Mouse (Mus musculus) testis, adult 2 months (tissue): ENCODE measurements around the gene Chit1. TPM values are rescaled to one million over a fixed set of nuclear protein-coding genes. Genes with fewer than 3 reads are reported as not detected.

Experiments
- H3K27ac ChIP-seq: fragments of 200-500 bp; 2 replicates; pipeline ENCODE4 v1.5.1; 2012; ENCODE audit warnings: low read depth, low read length; ENCODE audit not compliant: control insufficient read depth, insufficient read depth
- H3K27me3 ChIP-seq: fragments of 200-500 bp; 2 replicates; pipeline ENCODE4 v1.6.1; 2012; ENCODE audit warnings: mild to moderate bottlenecking, low read length, moderate library complexity; ENCODE audit not compliant: control insufficient read depth, insufficient read depth
- H3K36me3 ChIP-seq: fragments of 200-500 bp; 2 replicates; pipeline ENCODE4 v1.6.1; 2012; ENCODE audit warnings: mild to moderate bottlenecking, low read length; ENCODE audit not compliant: control insufficient read depth, insufficient read depth
- H3K4me1 ChIP-seq: fragments of 200-500 bp; 2 replicates; pipeline ENCODE4 v1.6.1; 2012; ENCODE audit warnings: low read length; ENCODE audit not compliant: control insufficient read depth, insufficient read depth
- H3K4me3 ChIP-seq: fragments of 200-500 bp; 2 replicates; pipeline ENCODE4 v1.5.1; 2012; ENCODE audit warnings: low read depth, mild to moderate bottlenecking, low read length, moderate library complexity, mixed read lengths; ENCODE audit not compliant: control insufficient read depth
- CTCF ChIP-seq: fragments of 200-500 bp; IDR thresholded peaks from 2 replicates; pipeline ENCODE4 v1.5.1; 2012; ENCODE audit warnings: low read depth, mild to moderate bottlenecking, inconsistent platforms, low read length, moderate library complexity; ENCODE audit not compliant: control insufficient read depth, insufficient read depth, insufficient replicate concordance
- POLR2A ChIP-seq: fragments of 200-500 bp; IDR thresholded peaks from 2 replicates; pipeline ENCODE4 v1.6.1; 2012; ENCODE audit warnings: low read depth, mild to moderate bottlenecking, inconsistent platforms, low read length, moderate library complexity; ENCODE audit not compliant: control insufficient read depth
- polyA plus RNA-seq: library from polyadenylated mRNA; depleted of rRNA; stranded (reverse); fragments of >200 nt; gene quantifications from 2 replicates; pipeline ENCODE4 v1.2.3, GENCODE M21; 2012

Chit1 gene
- polyA plus RNA-seq, 1 experiment = 8.7 TPM

DNA sequence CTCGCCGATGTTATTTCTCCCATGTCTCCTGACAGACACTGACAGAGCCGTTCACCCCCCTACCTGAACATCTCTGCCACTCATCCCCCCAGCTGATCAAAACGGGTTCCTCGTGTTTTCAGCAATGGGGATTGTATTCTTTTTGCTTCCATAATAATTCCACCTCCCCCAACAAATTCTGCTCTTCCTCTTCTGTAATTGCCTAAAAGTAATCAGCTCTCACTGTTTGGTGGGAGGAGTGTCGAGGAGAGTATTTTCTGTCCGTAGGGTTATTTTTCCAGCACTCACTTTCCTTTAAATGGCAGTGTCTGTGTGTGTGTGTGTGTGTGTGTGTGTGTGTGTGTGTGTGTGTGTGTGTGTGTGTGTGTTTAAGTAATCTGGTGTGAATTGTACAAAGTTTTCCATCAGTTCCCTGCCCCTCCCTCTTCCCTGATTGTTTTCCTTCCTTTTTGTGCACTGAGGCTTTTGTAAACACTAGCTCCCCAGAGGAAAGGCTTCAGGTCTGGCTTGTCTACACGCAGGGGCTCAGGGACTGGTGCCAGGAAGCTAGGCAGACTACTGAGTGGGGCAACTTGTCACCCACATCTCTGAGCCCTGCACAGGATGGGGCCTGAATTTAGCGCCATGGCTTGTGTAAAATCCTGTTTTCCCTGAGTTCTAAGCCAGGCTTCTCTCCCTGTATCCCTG lies 31.4 kb upstream of the Chit1 start:
- Histone ChIP-seq H3K36me3 (no peaks in the 10 kb centered on the region), H3K27me3 (no peaks in the 10 kb centered on the region), H3K4me1 (peaks cover 12% of the 10 kb centered on the region), H3K27ac (peak overlapping the region; percentile 59), H3K4me3 (peak overlapping the region; percentile 81)
- TF ChIP-seq CTCF (no peak), POLR2A (no peak)

GRCm38 (mm10) chr1:134080406-134080805 lies 30.6 kb upstream of the Chit1 start:
- Histone ChIP-seq H3K4me3 (no peak overlapping the region), H3K27ac (no peak overlapping the region), H3K27me3 (no peaks in the 10 kb centered on the region), H3K36me3 (no peaks in the 10 kb centered on the region), H3K4me1 (peaks cover 12% of the 10 kb centered on the region)
- TF ChIP-seq CTCF (no peak), POLR2A (no peak)

- no peak overlapping the region for H3K27ac ChIP-seq
- H3K4me1 ChIP-seq = peaks cover 12% of the 10 kb centered on the region
- TF ChIP-seq POLR2A (no peak), CTCF (no peak)
- no peaks in the 10 kb centered on the region for H3K27me3 ChIP-seq
- H3K36me3 ChIP-seq = no peaks in the 10 kb centered on the region
- no peak overlapping the region for H3K4me3 ChIP-seq
These were observed 30.1 kb upstream of the Chit1 start for GRCm38 (mm10) chr1:134080881-134081450.

DNA sequence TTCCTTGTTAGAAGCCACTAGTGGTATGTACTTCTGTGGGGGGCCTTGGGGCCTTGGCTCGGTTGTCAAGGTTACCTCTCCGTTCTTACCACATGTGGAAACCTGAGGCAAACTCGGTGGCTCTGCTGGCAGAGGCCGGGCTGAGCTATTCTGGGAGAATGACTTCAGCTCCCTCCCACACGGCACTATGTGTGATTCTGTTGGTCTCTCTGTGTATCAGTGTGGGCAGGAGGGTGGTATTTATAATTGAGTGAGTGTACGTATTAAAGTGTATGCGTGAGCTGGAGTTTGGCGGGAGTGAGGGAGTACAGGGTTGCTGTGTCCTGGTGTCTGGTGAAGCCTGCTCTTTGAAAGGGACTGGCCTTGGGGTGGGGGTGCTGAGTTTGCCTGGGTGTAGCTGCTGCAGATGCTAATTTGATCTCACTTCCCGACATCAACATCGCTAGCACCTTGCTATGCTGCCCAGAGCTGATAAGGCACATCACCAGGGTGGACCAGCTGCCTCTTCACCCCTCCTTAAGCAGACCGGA lies 28.0 kb upstream of the Chit1 start:
- no peak for TF ChIP-seq CTCF
- TF ChIP-seq POLR2A = no peak
- Histone ChIP-seq H3K27me3 (no peaks in the 10 kb centered on the region), H3K36me3 (no peaks in the 10 kb centered on the region), H3K4me1 (peaks cover 12% of the 10 kb centered on the region), H3K27ac (no peak overlapping the region; the same call in 1 of the 2 replicates), H3K4me3 (no peak overlapping the region)

DNA sequence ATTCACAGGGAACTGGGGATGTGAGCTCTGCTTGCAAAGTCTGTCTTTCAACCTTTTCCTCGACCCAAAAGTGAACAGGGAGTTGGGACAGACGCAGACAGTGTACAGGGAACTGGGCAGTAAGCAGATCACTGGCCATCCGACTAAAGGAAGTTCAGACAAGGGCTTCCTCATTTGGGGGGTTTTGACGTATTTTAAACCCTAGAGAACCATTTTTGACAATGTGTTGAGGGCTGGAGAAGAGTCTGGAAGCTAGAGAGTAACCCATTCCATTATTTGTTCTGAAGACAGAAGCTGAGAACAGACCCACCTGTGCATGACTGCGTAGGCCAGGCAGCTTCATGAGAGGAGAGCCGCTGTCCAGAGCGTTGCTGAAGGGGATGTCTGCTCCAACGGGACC lies 27.4 kb upstream of the Chit1 start:
- Histone ChIP-seq H3K27me3 (no peaks in the 10 kb centered on the region), H3K36me3 (no peaks in the 10 kb centered on the region), H3K4me3 (no peak overlapping the region), H3K27ac (no peak overlapping the region), H3K4me1 (peaks cover 10% of the 10 kb centered on the region)
- TF ChIP-seq POLR2A = no peak
- no peak for TF ChIP-seq CTCF

DNA sequence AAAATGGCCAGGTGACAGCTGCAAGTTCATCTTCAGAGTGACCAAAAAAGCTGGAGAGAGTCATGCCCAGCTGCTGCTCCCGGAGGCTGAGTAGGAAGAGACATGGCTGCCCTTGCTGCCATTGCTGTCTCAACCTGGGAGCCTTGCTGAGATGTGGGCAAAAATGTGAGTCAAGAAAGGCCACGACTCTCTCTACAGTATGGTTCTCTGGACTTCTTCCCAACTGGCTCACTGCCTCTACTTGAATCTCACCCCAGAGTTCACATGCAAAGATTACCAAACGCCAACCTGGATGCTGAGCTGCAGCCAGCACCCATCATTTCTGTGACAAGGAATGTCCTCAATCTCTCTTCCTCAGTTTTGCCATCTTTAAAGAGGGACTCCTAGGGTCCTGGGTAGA lies 26.9 kb upstream of the Chit1 start:
- Histone ChIP-seq H3K36me3 (no peaks in the 10 kb centered on the region), H3K4me1 (peaks cover 10% of the 10 kb centered on the region), H3K4me3 (no peak overlapping the region), H3K27ac (no peak overlapping the region), H3K27me3 (no peaks in the 10 kb centered on the region)
- no peak for TF ChIP-seq CTCF
- TF ChIP-seq POLR2A = no peak

DNA sequence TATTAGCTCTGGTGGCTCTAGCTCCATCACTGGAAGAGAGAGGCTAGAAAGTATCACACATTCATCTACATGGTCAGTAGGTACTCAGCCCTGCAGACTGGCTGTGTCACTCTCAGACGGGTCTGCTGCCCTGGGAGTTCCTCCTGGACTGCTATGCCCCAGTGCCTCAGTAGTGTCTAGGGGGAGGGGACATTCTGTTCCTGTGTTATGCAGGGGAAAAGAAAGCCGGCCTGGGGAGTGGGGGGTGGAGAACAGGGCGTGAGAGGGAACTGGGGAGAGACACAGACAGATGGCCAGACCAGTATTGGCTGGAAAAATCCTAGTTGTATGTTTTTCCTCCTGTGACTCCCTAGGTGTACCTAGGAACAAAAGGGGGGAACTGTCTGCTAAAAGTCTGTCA lies 25.0 kb upstream of the Chit1 start:
- Histone ChIP-seq H3K27ac (peak overlapping the region; percentile 32), H3K36me3 (no peaks in the 10 kb centered on the region), H3K27me3 (no peaks in the 10 kb centered on the region), H3K4me1 (peaks cover 7% of the 10 kb centered on the region), H3K4me3 (no peak overlapping the region)
- TF ChIP-seq POLR2A = no peak
- no peak for TF ChIP-seq CTCF

GRCm38 (mm10) chr1:134086811-134087398 lies 24.1 kb upstream of the Chit1 start:
- Histone ChIP-seq H3K27ac (no peak overlapping the region), H3K4me1 (peaks cover 7% of the 10 kb centered on the region), H3K36me3 (no peaks in the 10 kb centered on the region), H3K27me3 (no peaks in the 10 kb centered on the region), H3K4me3 (no peak overlapping the region)
- TF ChIP-seq CTCF (no peak), POLR2A (no peak)
